Mouse (Mus musculus): ENCODE measurements around the gene Fndc5. TPM values are rescaled to one million over a fixed set of nuclear protein-coding genes. Genes with fewer than 3 reads are reported as not detected.

Fndc5 gene
- 10 to 100 TPM; 56.9 to 73.3 TPM for total RNA-seq (2021)

GRCm38 (mm10) chr4:129136579-129137391, at the start of gene Fndc5:
Fndc5 (plus strand) TSS chr4:129136999.
- DNase-seq (ENCODE audit: low spot score in 2 of 2), result no peak
- intact Hi-C loops (cut with DNase I), result loop anchor here (5.0 to 10.0 kb wide), 2 partner anchors 51 to 318 kb away; partner anchors contain the start of genes S100pbp and Yars

DNA sequence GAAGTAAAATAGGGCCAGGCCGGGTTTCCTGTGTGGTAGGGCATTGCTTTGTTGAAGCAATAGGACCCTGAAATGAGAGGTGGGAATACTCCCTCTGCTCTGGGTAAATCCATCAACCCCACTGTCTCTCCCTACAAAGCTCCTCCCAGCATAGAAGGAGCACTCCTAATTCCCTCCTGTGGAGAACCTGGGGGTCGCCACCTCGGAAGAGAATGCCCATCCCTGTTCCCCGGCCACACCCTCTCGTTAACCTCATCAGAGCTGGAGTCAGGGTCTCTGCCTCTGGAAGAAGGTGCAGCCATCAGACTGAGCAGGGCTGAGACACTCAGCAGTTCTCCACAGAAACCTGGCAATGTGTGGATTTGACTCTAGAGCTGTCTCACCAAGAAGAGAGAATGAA, 48.9 kb upstream of the Fndc5 start:
- intact Hi-C loops (cut with DNase I), result loop anchor here (2.0 kb wide), 1 partner anchor 117 kb away; no protein-coding TSS in a partner anchor
- DNase-seq (ENCODE audit: low spot score in 2 of 2), result no peak

DNA sequence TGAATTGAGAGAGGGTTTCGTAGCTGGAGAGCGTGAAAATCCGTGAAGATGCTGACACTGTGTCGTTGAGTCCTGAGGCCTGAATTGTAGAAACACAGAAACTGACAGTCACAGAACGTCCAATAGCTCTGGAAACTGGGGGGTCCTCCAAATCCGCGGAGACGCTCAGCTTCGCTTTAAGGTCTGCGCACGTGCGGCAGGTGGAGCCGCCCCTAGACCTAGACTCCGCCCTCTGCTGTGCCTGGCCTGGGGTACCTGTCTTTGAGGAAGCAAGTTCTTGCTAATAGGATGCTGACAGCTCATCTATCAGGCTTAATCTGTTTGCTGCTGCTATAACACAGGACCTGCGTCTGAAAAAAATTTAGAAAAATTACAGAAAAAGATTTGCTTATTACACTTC, 41.5 kb upstream of the Fndc5 start:
- intact Hi-C loops (cut with DNase I), result no loop called here
- no peak for DNase-seq (ENCODE audit: low spot score in 2 of 2)

DNA sequence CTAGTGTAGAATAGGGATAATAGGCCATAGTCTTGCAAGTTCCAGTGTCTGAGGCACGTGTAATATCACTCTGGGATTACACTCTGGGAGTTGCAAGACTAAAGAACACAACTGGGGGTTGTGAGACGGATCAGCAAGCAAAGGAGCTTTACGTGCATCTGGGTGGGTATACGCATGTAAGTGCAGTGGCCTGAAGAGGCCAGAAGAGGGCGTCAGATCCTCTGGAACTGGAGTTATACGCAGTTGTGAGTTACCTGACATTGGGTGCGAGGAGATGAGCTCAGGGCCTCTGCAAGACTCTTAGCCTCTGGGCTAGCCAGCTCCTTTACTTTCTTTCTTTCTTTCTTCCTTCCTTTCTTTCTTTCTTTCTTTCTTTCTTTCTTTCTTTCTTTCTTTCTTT, 39.8 kb upstream of the Fndc5 start:
- intact Hi-C loops (cut with DNase I), result no loop called here
- DNase-seq (ENCODE audit: low spot score in 2 of 2), result no peak

- no peak for DNase-seq (ENCODE audit: low spot score in 2 of 2)
- intact Hi-C loops (cut with DNase I), result no loop called here
These were observed 34.5 kb upstream of the Fndc5 start for GRCm38 (mm10) chr4:129102133-129102829.

DNA sequence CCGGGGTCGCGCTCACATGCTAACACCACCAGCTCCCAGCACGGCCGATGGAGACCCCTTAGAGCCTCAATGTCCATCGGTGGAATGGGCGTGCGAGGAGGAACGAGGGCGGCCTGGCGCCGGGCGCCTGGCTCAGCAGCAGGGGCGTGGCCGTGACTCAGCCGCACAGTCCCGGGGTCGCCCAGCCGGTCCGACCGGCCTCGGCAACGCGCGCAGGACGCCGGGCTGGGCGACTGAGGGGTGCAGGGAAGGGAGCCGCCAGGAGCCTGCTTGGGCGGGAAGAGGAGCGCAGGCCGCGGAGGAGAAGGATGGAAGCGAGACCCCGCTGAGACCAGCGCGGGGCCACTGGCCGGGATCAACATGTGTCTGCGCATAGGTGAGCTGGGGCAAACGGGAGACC, 31.4 kb upstream of the Fndc5 start, which contains the start of gene Tmem54:
TSS of gene Tmem54 (plus strand) at position 193 of the 400 bp plus-strand sequence.
- intact Hi-C loops (cut with DNase I), result no loop called here

GRCm38 (mm10) chr4:129106073-129106472, 30.7 kb upstream of the Fndc5 start:
- intact Hi-C loops (cut with DNase I), result no loop called here
- DNase-seq (ENCODE audit: low spot score in 2 of 2), result no peak

More for the DNA sequence above, 31.4 kb upstream of the Fndc5 start, which contains the start of gene Tmem54:
- no peak for DNase-seq (ENCODE audit: low spot score in 2 of 2)

DNA sequence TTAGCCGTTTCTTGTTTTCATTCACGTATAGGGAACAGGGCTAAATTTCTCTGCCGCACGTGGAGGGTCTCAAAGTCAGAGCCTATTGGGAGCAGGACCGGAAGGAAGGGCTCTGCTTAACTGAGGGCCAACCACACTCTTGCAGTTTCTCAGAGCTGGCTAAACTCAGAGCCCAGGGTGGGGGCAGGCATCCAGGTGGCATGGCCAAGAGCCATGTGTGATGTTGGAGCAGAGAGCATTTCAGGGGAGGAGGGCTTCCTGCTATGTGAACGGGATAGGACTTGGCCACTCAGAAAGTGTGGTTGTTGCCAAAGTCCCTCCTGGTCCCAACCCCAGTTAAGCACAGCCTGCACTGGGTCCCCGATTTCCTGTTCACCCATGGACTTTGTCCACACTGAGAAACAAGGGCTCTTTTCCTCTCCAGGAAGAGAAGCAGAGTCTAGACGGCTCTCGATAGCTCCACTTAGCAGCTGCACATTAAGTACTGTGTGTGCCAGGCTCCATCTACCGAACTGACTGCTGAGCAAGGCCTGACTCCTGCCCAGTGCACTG, 29.4 kb upstream of the Fndc5 start:
- DNase-seq (ENCODE audit: low spot score in 2 of 2), result no peak
- intact Hi-C loops (cut with DNase I), result no loop called here

- intact Hi-C loops (cut with DNase I), result no loop called here
- no peak for DNase-seq (ENCODE audit: low spot score in 2 of 2)
These were observed 28.2 kb upstream of the Fndc5 start for GRCm38 (mm10) chr4:129108624-129109023.

- no peak for DNase-seq (ENCODE audit: low spot score in 2 of 2)
- intact Hi-C loops (cut with DNase I), result no loop called here
These were observed 26.0 kb upstream of the Fndc5 start for GRCm38 (mm10) chr4:129110804-129111203.

GRCm38 (mm10) chr4:129111350-129111749, 25.4 kb upstream of the Fndc5 start:
- intact Hi-C loops (cut with DNase I), result no loop called here

GRCm38 (mm10) chr4:129112231-129112630, 24.6 kb upstream of the Fndc5 start:
- DNase-seq (ENCODE audit: low spot score in 2 of 2), result no peak
- intact Hi-C loops (cut with DNase I), result no loop called here

More at GRCm38 (mm10) chr4:129111350-129111749, 25.4 kb upstream of the Fndc5 start:
- no peak for DNase-seq (ENCODE audit: low spot score in 2 of 2)

GRCm38 (mm10) chr4:129113083-129113988, 23.5 kb upstream of the Fndc5 start:
- intact Hi-C loops (cut with DNase I), result no loop called here
- peak; percentile 86 to 89 for DNase-seq (ENCODE audit: low spot score in 2 of 2)

GRCm38 (mm10) chr4:129116703-129117102, 20.1 kb upstream of the Fndc5 start:
- intact Hi-C loops (cut with DNase I), result no loop called here
- DNase-seq (ENCODE audit: low spot score in 2 of 2), result no peak

- intact Hi-C loops (cut with DNase I), result no loop called here
- no peak for DNase-seq (ENCODE audit: low spot score in 2 of 2)
These were observed 18.9 kb upstream of the Fndc5 start for GRCm38 (mm10) chr4:129117720-129118510.

GRCm38 (mm10) chr4:129119708-129120107, 17.1 kb upstream of the Fndc5 start:
- peak in 1 of 2 experiments; percentile 55 for DNase-seq (ENCODE audit: low spot score in 2 of 2)
- intact Hi-C loops (cut with DNase I), result no loop called here

DNA sequence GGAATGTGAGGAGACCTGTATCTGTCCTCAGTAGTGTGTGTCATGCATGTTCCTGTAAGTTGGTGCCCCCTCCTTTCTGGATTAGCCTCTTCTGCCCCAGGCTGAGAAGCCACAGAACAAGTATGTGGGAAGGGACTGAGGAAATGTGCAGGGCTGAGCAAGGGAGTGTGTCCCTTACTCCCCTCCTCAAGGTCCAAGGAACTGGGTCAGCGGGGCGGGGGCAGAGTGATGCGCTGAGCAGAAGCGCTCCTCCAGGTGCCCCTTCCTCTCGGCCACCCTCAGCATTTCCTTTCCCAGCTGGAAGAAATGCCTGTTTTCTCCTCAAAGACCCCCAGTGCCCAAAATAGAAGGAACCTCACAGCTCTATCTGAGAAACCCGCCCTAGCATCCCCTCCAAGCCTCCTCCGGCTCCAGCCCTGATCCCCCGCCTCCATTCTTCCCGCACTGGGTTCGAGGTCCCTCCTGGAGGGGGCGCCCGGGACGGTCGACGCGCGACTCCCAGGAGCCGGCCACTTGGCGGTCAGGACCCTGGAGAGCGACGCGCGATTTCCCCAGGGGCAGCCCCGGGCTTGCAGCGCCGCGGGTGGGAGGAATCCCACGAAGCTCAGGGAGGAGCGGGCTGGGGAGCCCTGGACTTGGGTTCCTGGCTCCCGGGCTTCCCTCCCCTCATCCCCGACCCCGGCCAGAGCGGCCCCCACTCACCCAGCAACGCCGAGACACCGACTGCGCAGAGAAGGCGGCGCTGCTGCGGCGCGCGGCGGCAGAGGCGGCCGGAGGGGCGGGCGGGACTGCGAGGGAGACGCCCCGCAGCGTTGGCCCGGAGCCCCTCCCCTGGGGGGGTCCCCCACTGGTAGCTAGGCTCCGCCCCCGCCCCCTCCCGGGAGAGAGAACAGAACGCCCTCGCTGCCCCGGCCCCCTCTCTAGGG, 16.0 kb upstream of the Fndc5 start:
- DNase-seq (ENCODE audit: low spot score in 2 of 2), result peak; percentile 13 to 76
- intact Hi-C loops (cut with DNase I), result no loop called here

Measured in left cerebral cortex, postnatal 36 days (tissue).